Mouse (Mus musculus) lung, postnatal 0 days (tissue): ENCODE results near the gene Mroh2a. TPM values are rescaled to one million over a fixed set of nuclear protein-coding genes. Genes with fewer than 3 reads are reported as not detected.

Experiments used
- ATAC-seq: fragments of 200-750 bp; cut with Nextera tagmentation; 2 replicates; pipeline ENCODE4 v1.8.0; 2017; ENCODE audit warnings: moderate library complexity
- DNase-seq: peaks from one replicate; pipeline ENCODE4 v3.0.0-alpha.2; 2016; ENCODE audit warnings: low spot score
- H3K27ac ChIP-seq: fragments of 300-500 bp; sonication (generic); 2 replicates; pipeline ENCODE4 v1.5.1; 2014; ENCODE audit warnings: antibody characterized with exemption, mild to moderate bottlenecking, low read length, mixed read lengths
- H3K27me3 ChIP-seq: fragments of 300-500 bp; sonication (generic); replicated peaks from 2 replicates; pipeline ENCODE4 v1.6.1; 2014; ENCODE audit warnings: low read length, mixed read lengths; ENCODE audit not compliant: insufficient read depth
- H3K36me3 ChIP-seq: fragments of 300-500 bp; sonication (generic); 2 replicates; pipeline ENCODE4 v1.6.1; 2014; ENCODE audit warnings: low read length, mixed read lengths; ENCODE audit not compliant: insufficient read depth
- H3K4me1 ChIP-seq: fragments of 300-500 bp; sonication (generic); 2 replicates; pipeline ENCODE4 v1.6.1; 2014; ENCODE audit warnings: antibody characterized with exemption, low read depth, low read length, mixed read lengths; ENCODE audit not compliant: insufficient read depth
- H3K4me2 ChIP-seq: fragments of 300-500 bp; sonication (generic); replicated peaks from 2 replicates; pipeline ENCODE4 v1.6.1; 2014; ENCODE audit warnings: low read depth, mild to moderate bottlenecking, low read length, moderate library complexity, mixed read lengths
- H3K4me3 ChIP-seq: fragments of 300-500 bp; sonication (generic); 2 replicates; pipeline ENCODE4 v1.5.1; 2014; ENCODE audit warnings: low read depth, low read length
- H3K9ac ChIP-seq: fragments of 300-500 bp; sonication (generic); replicated peaks from 2 replicates; pipeline ENCODE4 v1.6.1; 2014; ENCODE audit warnings: low read depth, mild to moderate bottlenecking
- H3K9me3 ChIP-seq: fragments of 300-500 bp; sonication (generic); 2 replicates; pipeline ENCODE4 v1.6.1; 2016; ENCODE audit warnings: low read length, mixed read lengths
- CTCF ChIP-seq: IDR thresholded peaks from 2 replicates; pipeline ENCODE4 v1.5.1; 2016; ENCODE audit warnings: antibody characterized with exemption, mild to moderate bottlenecking
- EP300 ChIP-seq: IDR thresholded peaks from 2 replicates; pipeline ENCODE4 v1.6.1; 2016; ENCODE audit warnings: antibody characterized with exemption, mild to moderate bottlenecking, control low read depth
- WGBS: fragments of 180-500 bp; shearing (Covaris S2); extraction: QIAGEN DNeasy Blood & Tissue Kit; methylation state at CpG from one replicate; pipeline ENCODE4 v1.1.7; 2014; 5-methylcytosine and 5-hydroxymethylcytosine counted together
- polyA plus RNA-seq: library from polyadenylated mRNA; unstranded; fragments of >200 nt; fragmentation: Nextera tagmentation; extraction: Ambion mirVana; gene quantifications from 2 replicates; pipeline ENCODE4 v1.2.1, GENCODE M21; 2015

Mroh2a gene
- polyA plus RNA-seq, 1 experiment from 2014 or later: 0.43 TPM

- H3K9me3 ChIP-seq: peaks cover 70% of the 10 kb centered on the region
- DNase-seq: no peak
- ATAC-seq: no peak
- H3K27me3 ChIP-seq: no peaks in the 10 kb centered on the region
- H3K4me3 ChIP-seq: no peak overlapping the region
- H3K36me3 ChIP-seq: no peaks in the 10 kb centered on the region
- no peak overlapping the region for H3K9ac ChIP-seq
- WGBS: 80% methylated on average over 5 of the region's 5 CpGs
- H3K4me1 ChIP-seq: no peaks in the 10 kb centered on the region
- H3K27ac ChIP-seq: no peak overlapping the region
- H3K4me2 ChIP-seq: no peak overlapping the region
- TF ChIP-seq CTCF (no peak), EP300 (no peak)
These were observed 3.2 kb downstream of the Mroh2a start for GRCm38 (mm10) chr1:88229986-88230385.

GRCm38 (mm10) chr1:88230421-88230820 lies 3.6 kb downstream of the Mroh2a start:
- WGBS: 69% methylated on average over 7 of the region's 7 CpGs
- TF ChIP-seq EP300 (no peak), CTCF (no peak)
- H3K4me1 ChIP-seq: no peaks in the 10 kb centered on the region
- no peaks in the 10 kb centered on the region for H3K27me3 ChIP-seq
- no peak overlapping the region for H3K4me2 ChIP-seq
- ATAC-seq: no peak
- no peak overlapping the region for H3K27ac ChIP-seq
- no peak overlapping the region for H3K4me3 ChIP-seq
- no peak for DNase-seq
- peaks cover 74% of the 10 kb centered on the region for H3K9me3 ChIP-seq
- H3K36me3 ChIP-seq: no peaks in the 10 kb centered on the region
- H3K9ac ChIP-seq: no peak overlapping the region

- DNase-seq (no peak), ATAC-seq (no peak)
- Histone ChIP-seq H3K27ac (no peak overlapping the region), H3K4me3 (no peak overlapping the region), H3K9ac (no peak overlapping the region), H3K36me3 (no peaks in the 10 kb centered on the region), H3K4me2 (no peak overlapping the region), H3K27me3 (no peaks in the 10 kb centered on the region), H3K9me3 (peaks cover 71% of the 10 kb centered on the region), H3K4me1 (no peaks in the 10 kb centered on the region)
- WGBS: 72% methylated on average over 6 of the region's 6 CpGs
- no peak for TF ChIP-seq CTCF
- no peak for TF ChIP-seq EP300
These were observed 4.4 kb downstream of the Mroh2a start for GRCm38 (mm10) chr1:88230981-88231802.

GRCm38 (mm10) chr1:88231803-88232499 lies 5.2 kb downstream of the Mroh2a start:
- Histone ChIP-seq H3K27ac (no peak overlapping the region), H3K4me2 (no peak overlapping the region), H3K9ac (no peak overlapping the region), H3K4me1 (no peaks in the 10 kb centered on the region), H3K4me3 (no peak overlapping the region), H3K36me3 (no peaks in the 10 kb centered on the region), H3K9me3 (peaks cover 74% of the 10 kb centered on the region), H3K27me3 (no peaks in the 10 kb centered on the region)
- DNase-seq (no peak), ATAC-seq (no peak)
- no peak for TF ChIP-seq CTCF
- TF ChIP-seq EP300: no peak
- 62% methylated on average over 7 of the region's 7 CpGs for WGBS

- Histone ChIP-seq H3K9me3 (peaks cover 75% of the 10 kb centered on the region), H3K9ac (no peak overlapping the region), H3K4me1 (no peaks in the 10 kb centered on the region), H3K36me3 (no peaks in the 10 kb centered on the region), H3K4me2 (no peak overlapping the region), H3K27me3 (no peaks in the 10 kb centered on the region), H3K27ac (no peak overlapping the region), H3K4me3 (no peak overlapping the region)
- DNase-seq (no peak), ATAC-seq (no peak)
- no peak for TF ChIP-seq EP300
- 49% methylated on average over 3 of the region's 3 CpGs for WGBS
These were observed 6.0 kb downstream of the Mroh2a start for GRCm38 (mm10) chr1:88232664-88233380.
